Mouse (Mus musculus) yolk sac, embryonic 10.5 days (tissue): ENCODE results near the gene Stmn1.
"Not testable (repeated sequence)": the region's sequence is repeated elsewhere in the genome, so short reads cannot be mapped to it uniquely, and the experiment has no call there.

Source experiments
- DNase-seq: peaks from one replicate; pipeline ENCODE4 v3.0.0-alpha.2; 2017; ENCODE audit warnings: low spot score

Gene Stmn1

DNA sequence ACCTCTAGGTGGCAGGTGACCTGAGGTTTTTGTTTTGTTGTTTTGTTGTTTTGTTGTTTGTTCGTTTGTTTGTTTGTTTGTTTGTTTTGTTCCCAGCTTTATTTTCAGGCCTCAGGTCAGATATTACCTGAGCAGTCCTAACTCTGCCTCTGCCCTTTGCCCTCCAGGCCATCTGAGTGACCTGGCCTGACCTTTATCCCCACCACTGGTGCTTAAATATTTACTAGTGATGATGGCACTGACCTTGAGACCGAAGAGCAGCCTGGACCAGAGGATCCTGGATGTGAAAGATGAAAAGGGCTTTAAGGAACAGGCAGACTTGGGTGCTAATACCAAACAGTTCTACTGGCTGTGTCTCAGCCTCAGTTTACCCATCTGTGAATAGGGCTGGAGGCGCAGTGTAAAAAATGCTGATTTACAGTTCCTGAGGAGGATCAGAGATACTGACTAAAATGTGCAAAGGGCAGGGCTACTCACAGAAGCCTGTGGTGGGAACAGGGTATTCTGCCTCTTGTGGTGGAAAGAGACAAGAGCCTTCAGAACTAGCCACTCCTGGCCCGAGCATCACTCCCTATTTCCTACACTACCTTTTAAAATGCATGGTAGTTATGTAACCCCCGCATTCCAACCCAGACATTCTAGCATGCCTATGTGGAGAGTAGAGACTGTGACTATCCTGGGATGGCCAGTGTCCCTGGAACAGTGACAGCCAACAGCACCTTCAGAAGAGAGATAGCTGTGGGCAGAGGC, 17.2 kb downstream of the Stmn1 start:
- peak; percentile 62 for DNase-seq

DNA sequence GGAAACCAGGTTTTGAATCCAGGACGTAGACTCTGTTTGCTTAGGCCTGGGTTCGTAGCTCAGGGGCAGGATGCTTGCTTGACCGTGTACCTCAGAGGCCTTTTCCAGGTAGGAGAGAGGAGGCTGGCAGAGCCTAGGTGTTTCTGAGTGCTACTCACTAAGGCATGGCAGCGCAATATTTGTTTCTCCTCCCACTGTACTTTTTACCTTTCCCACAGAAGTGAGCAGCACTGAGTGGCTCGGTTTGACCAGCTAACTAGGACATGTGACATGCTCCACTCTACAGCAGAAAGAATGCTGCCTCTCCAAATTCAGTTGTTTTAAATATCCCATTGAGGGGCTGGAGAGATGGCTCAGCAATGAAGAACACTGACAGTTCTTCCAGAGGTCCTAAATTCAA, 20.1 kb downstream of the Stmn1 start:
- DNase-seq = no peak

GRCm38 (mm10) chr4:134489986-134490665, 22.0 kb downstream of the Stmn1 start:
- DNase-seq = peak; percentile 78

GRCm38 (mm10) chr4:134491716-134492115, 23.6 kb downstream of the Stmn1 start:
- DNase-seq = no peak

DNA sequence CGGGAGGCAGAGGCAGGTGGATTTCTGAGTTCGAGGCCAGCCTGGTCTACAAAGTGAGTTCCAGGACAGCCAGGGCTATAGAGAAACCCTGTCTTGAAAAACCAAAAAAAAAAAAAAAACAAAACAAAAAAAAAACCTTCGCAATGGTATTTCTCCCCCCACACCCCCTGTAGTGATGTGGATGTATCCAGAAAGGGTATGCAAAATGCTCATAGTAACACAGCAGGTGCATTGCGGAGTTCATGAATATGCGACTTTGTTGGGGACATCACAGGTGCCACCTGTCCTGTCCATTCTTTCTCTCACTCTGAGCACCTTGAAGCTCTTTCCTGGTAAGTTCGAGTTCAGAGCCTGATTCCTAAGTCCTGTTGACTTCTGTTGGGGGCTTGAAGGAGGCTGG, 26.0 kb downstream of the Stmn1 start:
- DNase-seq = not testable (repeated sequence)

- DNase-seq = no peak
Observed at GRCm38 (mm10) chr4:134494780-134495545, 26.8 kb downstream of the Stmn1 start.

DNA sequence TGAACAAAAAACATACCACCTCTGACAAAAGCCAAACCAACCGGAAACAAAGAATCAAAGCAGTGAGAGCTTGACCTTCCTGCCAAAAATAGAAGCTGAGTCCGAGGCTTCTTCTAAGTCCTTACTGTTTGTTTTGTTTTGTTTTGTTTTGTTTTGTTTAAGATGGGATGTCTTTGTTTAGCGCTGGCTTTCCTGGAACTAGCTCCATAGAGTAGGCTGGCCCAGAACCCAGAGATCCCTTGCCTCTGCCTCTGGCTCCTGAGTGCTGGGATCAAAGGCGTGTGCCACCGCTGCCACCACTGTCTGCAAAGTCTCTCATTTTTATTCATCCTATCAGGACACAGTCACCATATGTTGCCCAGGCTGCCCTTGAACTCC, 27.4 kb downstream of the Stmn1 start:
- no peak for DNase-seq

GRCm38 (mm10) chr4:134496595-134497210, 28.6 kb downstream of the Stmn1 start, which contains the start of gene Paqr7:
Gene Paqr7, plus strand, starts transcription at chr4:134496697.
- DNase-seq = peak; percentile 84

DNA sequence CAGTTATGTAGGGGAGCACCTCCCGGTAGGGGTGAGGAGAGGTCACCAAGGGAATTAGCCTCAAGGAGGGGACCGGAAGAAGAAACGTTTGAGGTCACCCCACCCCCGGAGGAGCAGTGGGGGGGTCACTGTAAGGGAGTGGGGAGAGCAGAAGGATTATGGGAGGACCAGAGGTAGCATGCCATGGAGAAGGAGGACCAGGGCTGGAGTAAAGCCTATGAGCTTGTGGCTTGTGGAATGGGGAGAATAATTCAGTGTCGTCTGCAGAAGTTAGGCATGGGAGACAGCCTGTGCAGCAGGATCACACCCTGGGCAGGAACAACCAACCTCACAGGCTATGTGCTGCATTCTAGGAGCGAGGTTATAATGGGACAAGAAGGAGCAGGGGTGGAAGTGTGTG, 29.1 kb downstream of the Stmn1 start:
- DNase-seq = no peak

- DNase-seq = no peak
Observed at GRCm38 (mm10) chr4:134497986-134498731, 30.0 kb downstream of the Stmn1 start.

- DNase-seq = not testable (repeated sequence)
Observed at GRCm38 (mm10) chr4:134498983-134499382, 30.9 kb downstream of the Stmn1 start.

- no peak for DNase-seq
Observed at GRCm38 (mm10) chr4:134501095-134501494, 33.0 kb downstream of the Stmn1 start.

DNA sequence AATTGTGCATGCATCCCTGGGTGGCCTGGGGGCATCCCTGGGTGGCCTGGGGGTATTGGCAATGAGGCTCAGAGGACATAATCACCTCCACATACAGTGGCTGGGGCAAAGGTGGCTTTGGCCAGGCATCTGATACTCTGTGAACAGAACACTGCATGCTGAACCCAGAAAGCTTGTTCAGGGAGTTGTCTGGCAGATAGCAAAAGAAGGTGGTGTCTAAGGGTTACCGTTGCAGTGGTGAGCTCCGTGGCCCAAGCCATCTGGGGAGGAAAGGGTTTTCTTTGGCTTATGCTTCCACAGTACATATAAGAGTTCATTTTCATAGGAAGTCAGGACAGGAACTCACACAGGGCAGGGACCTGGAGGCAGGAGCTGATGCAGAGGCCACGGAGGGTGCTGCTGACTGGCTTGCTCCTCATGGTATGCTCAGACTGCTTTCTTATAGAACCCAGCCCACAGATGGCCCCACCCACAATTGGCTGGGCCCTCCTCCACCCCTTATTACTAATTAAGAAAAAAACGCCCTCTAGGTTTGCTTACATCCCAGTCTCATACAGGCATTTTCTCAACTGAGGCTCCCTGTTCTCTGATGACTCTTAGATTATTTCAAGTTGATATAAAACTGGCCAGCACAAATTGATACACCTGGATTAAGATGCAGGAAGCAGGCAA, 35.7 kb downstream of the Stmn1 start:
- DNase-seq = no peak

DNA sequence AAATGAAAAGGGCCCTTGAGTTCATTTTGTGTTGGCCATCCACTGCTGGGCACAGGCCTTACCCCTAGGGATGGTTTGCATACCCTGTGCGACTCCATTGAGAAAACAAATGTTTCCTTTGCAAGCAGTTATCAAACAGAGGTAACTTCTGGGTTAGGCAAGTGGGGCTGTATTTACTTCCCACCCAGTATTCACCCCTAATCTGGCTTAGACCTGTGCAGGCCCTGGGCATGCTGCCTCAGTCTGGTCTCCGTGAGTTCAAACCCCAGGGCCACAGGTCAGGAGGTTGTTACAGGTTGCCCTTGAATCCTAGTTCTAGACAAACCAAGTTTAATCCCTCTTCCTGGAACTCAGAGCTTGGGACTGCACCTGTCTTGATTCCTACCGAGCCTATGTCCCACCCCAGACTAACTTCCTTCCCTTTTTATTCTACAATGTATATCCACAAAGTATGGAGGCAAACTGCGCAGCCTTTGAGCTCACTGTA, 37.2 kb downstream of the Stmn1 start:
- no peak for DNase-seq

DNA sequence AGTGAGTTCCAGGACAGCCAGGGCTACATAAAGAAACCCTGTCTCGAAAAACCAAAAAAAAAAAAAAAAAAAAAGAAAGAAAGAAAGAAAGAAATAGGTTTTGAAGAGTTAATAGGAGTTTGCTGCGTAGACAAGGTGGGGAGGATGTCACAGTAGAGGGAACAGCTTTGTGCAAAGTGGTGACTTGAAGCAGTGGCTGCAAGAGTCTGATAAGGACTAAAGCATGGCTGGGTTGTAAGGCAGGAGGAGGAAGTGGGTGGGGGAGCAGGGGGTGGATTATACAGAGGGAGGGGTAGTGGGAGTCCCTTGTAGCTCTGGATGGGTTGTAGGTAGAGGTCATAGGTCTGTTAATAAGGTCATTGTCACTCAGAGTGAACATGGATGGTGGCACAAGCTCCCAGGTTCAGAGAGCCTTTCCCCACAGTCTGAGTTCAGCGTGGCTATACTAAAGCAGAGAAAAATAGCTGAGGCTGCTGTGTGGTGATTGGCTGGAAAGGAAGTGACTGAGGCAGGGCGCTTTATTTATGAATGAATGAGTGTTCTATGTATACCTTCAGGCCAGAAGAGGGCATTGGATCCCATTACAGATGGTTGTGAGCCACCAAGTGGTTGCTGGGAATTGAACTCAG, 38.0 kb downstream of the Stmn1 start:
- no peak for DNase-seq

GRCm38 (mm10) chr4:134506713-134507112, 38.6 kb downstream of the Stmn1 start:
- DNase-seq = no peak

DNA sequence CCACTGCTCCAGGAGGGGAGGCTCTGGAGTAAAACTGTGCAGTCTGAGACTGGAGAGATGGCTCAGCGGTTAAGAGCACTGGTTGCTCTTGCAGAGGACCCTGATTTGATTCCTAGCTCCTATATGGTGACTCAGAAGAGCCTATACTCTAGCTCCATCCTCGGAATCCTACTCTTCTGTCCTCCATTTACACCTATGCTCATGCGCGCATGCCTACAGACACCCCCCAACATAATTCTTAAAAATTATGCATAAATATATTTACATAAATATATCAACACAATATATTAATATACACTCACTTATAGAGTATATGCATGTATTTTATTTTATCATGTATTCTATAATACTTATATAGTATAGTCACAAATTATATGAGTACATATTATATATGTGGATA, 42.3 kb downstream of the Stmn1 start:
- no peak for DNase-seq

DNA sequence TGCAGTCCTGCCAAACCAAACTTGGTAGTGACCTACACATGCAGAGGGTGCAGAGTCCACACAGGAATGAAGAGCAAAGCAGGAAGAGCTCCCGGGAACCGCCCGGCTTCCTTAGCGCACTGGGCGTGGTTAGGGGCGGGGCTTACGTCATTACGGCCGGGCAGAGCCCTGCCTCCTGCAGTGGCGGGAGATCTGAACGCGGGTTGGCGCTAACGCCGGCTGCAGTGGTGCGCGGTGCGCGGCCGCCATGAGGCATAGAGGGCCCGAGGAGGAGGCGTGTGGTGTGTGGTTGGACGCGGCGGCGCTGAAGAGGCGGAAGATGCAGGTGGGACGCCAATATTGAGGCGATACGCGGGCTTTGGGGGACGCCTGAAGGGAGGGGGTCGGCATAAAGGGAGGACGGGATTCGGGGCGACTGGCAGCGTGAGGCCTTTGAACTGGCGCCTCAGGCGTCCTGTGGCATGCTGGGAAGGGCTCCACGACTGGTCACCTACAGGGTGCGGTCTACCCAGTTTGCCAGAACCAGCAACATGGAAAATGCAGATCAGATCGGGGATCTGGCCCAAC, 42.8 kb downstream of the Stmn1 start, which contains the start of gene Aunip:
TSS of gene Aunip (plus strand) at position 155 of the 567 bp plus-strand sequence.
- DNase-seq = peak; percentile 95

GRCm38 (mm10) chr4:134511730-134512129, 43.6 kb downstream of the Stmn1 start:
- no peak for DNase-seq

DNA sequence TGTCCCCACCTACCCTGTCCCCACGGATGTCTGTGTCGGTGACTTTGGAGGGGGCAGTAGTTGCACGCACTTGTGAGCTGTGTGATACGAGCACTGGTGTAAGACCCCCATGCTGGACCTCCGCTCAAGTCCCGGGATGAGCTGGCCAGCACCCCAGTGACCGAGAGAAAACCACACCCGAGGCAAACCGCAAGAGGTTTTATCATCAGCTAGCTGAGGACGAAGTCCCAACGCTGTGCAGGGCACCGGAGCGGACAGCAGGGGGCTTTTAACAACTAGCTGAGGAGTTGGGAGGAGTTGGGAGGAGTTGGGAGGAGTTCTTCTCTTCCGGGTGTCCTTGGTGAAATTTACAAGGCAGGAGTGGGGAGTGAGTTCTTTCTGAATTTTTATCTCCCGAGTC, 44.7 kb downstream of the Stmn1 start:
- DNase-seq = peak; percentile 86
